In genomic region chr6:33955469-33955868, GRCm38 (mm10) we compare ENCODE assay signal across 19 mouse cellular contexts.
DNase-seq lines count a peak whose midpoint lies in the region; ATAC-seq lines count a peak whose summit lies in the region.
"Had no signal": no experiment of that assay in that cellular context is flagged by ENCODE, and none has a peak within 500 bp of the region (broad histone marks: within the 10 kb centered on the region; RNA-seq: fewer than 3 reads in every experiment).

No protein-coding gene starts in this region.

- H3K4me1 ChIP-seq in forebrain, embryonic 10.5 days, result peaks cover 9% of the 10 kb centered on the region
- H3K4me1 ChIP-seq in forebrain, embryonic 11.5 days (replicated peaks; ENCODE audit: control insufficient read depth, insufficient read depth, low read length), result no peaks in the 10 kb centered on the region
- peaks cover 11% of the 10 kb centered on the region for H3K4me1 ChIP-seq in midbrain, embryonic 13.5 days (replicated peaks)
- H3K4me1 ChIP-seq in midbrain, embryonic 11.5 days (ENCODE audit: control insufficient read depth, insufficient read depth, low read length), result no peaks in the 10 kb centered on the region
- H3K4me1 ChIP-seq in hindbrain, embryonic 16.5 days (ENCODE audit: control insufficient read depth, insufficient read depth, low read depth, low read length), result no peaks in the 10 kb centered on the region
- H3K4me1 ChIP-seq in neural tube, embryonic 15.5 days, result peaks cover 18% of the 10 kb centered on the region
- H3K4me1 ChIP-seq: limb, embryonic 15.5 days had no signal

- H3K27ac ChIP-seq in forebrain, embryonic 10.5 days, result 0 out of 2 replicates have a peak overlapping the region, but pooled peaks have one; percentile 35
- H3K27ac ChIP-seq in forebrain, embryonic 11.5 days (ENCODE audit: low read depth, low read length), result no peak overlapping the region
- H3K27ac ChIP-seq in midbrain, embryonic 13.5 days, result peak overlapping the region; percentile 35; the same call in 1 of the 2 replicates
- H3K27ac ChIP-seq in midbrain, embryonic 11.5 days (ENCODE audit: low read depth, low read length), result no peak overlapping the region
- H3K27ac ChIP-seq in hindbrain, embryonic 16.5 days (ENCODE audit: low read depth, low read length), result no peak overlapping the region
- peak overlapping the region; percentile 54 for H3K27ac ChIP-seq in neural tube, embryonic 15.5 days (replicated peaks)
- H3K27ac ChIP-seq: heart, embryonic 10.5 days; limb, embryonic 15.5 days had no signal

- no peak overlapping the region for H3K4me2 ChIP-seq in forebrain, embryonic 11.5 days (ENCODE audit: low read depth, low read length, severe bottlenecking)
- no peak overlapping the region for H3K4me2 ChIP-seq in midbrain, embryonic 13.5 days (replicated peaks)
- H3K4me2 ChIP-seq in midbrain, embryonic 11.5 days, result no peak overlapping the region
- H3K4me2 ChIP-seq in hindbrain, embryonic 16.5 days (ENCODE audit: low read length), result no peak overlapping the region
- no peak overlapping the region for H3K4me2 ChIP-seq in neural tube, embryonic 15.5 days
- H3K4me2 ChIP-seq: limb, embryonic 15.5 days had no signal

- H3K36me3 ChIP-seq in forebrain, embryonic 10.5 days (replicated peaks), result no peaks in the 10 kb centered on the region
- no peaks in the 10 kb centered on the region for H3K36me3 ChIP-seq in forebrain, embryonic 11.5 days (ENCODE audit: control insufficient read depth, insufficient read depth, low read length)
- no peaks in the 10 kb centered on the region for H3K36me3 ChIP-seq in midbrain, embryonic 13.5 days
- no peaks in the 10 kb centered on the region for H3K36me3 ChIP-seq in midbrain, embryonic 11.5 days (ENCODE audit: control insufficient read depth, insufficient read depth, low read length)
- no peaks in the 10 kb centered on the region for H3K36me3 ChIP-seq in hindbrain, embryonic 16.5 days (ENCODE audit: control insufficient read depth, insufficient read depth, low read length)
- no peaks in the 10 kb centered on the region for H3K36me3 ChIP-seq in neural tube, embryonic 15.5 days
- H3K36me3 ChIP-seq: heart, embryonic 10.5 days; limb, embryonic 15.5 days had no signal

- no peak overlapping the region for H3K4me3 ChIP-seq in forebrain, embryonic 10.5 days
- H3K4me3 ChIP-seq in forebrain, embryonic 11.5 days (ENCODE audit: low read depth, low read length), result no peak overlapping the region
- no peak overlapping the region for H3K4me3 ChIP-seq in midbrain, embryonic 13.5 days (replicated peaks)
- H3K4me3 ChIP-seq in midbrain, embryonic 11.5 days (ENCODE audit: low read depth, low read length), result no peak overlapping the region
- no peak overlapping the region for H3K4me3 ChIP-seq in hindbrain, embryonic 16.5 days (ENCODE audit: low read length)
- H3K4me3 ChIP-seq in neural tube, embryonic 15.5 days (replicated peaks), result no peak overlapping the region
- H3K4me3 ChIP-seq: heart, embryonic 10.5 days; limb, embryonic 15.5 days; megakaryocyte, embryonic 14.5 days had no signal

- ATAC-seq in forebrain, embryonic 11.5 days (replicated peaks; ENCODE audit: low FRiP score), result no peak
- ATAC-seq in midbrain, embryonic 13.5 days, result no peak
- ATAC-seq in midbrain, embryonic 11.5 days (ENCODE audit: low FRiP score), result no peak
- 0 out of 2 replicates have a peak, but pooled peaks have one; percentile 11 for ATAC-seq in hindbrain, embryonic 16.5 days
- peak; percentile 64; the same call in 1 of the 2 replicates for ATAC-seq in neural tube, embryonic 15.5 days (ENCODE audit: low FRiP score)
- ATAC-seq: CD4-positive, CD25-positive, alpha-beta regulatory T cell, adult 4 months had no signal

- no peaks in the 10 kb centered on the region for H3K27me3 ChIP-seq in forebrain, embryonic 10.5 days (ENCODE audit: poor library complexity, severe bottlenecking)
- H3K27me3 ChIP-seq in forebrain, embryonic 11.5 days (ENCODE audit: control insufficient read depth, insufficient read depth, low read length), result no peaks in the 10 kb centered on the region
- H3K27me3 ChIP-seq in midbrain, embryonic 13.5 days, result no peaks in the 10 kb centered on the region
- no peaks in the 10 kb centered on the region for H3K27me3 ChIP-seq in midbrain, embryonic 11.5 days (ENCODE audit: control insufficient read depth, insufficient read depth, low read length)
- no peaks in the 10 kb centered on the region for H3K27me3 ChIP-seq in hindbrain, embryonic 16.5 days (replicated peaks; ENCODE audit: control insufficient read depth, insufficient read depth, low read length)
- no peaks in the 10 kb centered on the region for H3K27me3 ChIP-seq in neural tube, embryonic 15.5 days (replicated peaks)
- H3K27me3 ChIP-seq: limb, embryonic 15.5 days; megakaryocyte, embryonic 14.5 days had no signal

- no peaks in the 10 kb centered on the region for H3K9me3 ChIP-seq in forebrain, embryonic 10.5 days
- no peaks in the 10 kb centered on the region for H3K9me3 ChIP-seq in forebrain, embryonic 11.5 days (ENCODE audit: control insufficient read depth, low read length)
- no peaks in the 10 kb centered on the region for H3K9me3 ChIP-seq in midbrain, embryonic 13.5 days
- H3K9me3 ChIP-seq in midbrain, embryonic 11.5 days (ENCODE audit: control insufficient read depth, low read length), result no peaks in the 10 kb centered on the region
- no peaks in the 10 kb centered on the region for H3K9me3 ChIP-seq in hindbrain, embryonic 16.5 days (ENCODE audit: control insufficient read depth, low read length)
- no peaks in the 10 kb centered on the region for H3K9me3 ChIP-seq in neural tube, embryonic 15.5 days (replicated peaks)
- H3K9me3 ChIP-seq: G1E; heart, embryonic 10.5 days; limb, embryonic 15.5 days; megakaryocyte, embryonic 14.5 days had no signal

- no peak overlapping the region for H3K9ac ChIP-seq in forebrain, embryonic 11.5 days (ENCODE audit: low read length)
- H3K9ac ChIP-seq in midbrain, embryonic 13.5 days (replicated peaks), result no peak overlapping the region
- no peak overlapping the region for H3K9ac ChIP-seq in midbrain, embryonic 11.5 days (ENCODE audit: low read length)
- H3K9ac ChIP-seq in hindbrain, embryonic 16.5 days (ENCODE audit: low read depth, low read length), result no peak overlapping the region
- H3K9ac ChIP-seq in neural tube, embryonic 15.5 days (replicated peaks), result no peak overlapping the region
- H3K9ac ChIP-seq: limb, embryonic 15.5 days had no signal

- 89% methylated on average over 7 of the region's 7 CpGs for WGBS in forebrain, embryonic 10.5 days
- WGBS in forebrain, embryonic 11.5 days, result 76% methylated on average over 7 of the region's 7 CpGs
- WGBS in midbrain, embryonic 13.5 days, result 61% methylated on average over 7 of the region's 7 CpGs
- WGBS in midbrain, embryonic 11.5 days, result 83% methylated on average over 7 of the region's 7 CpGs
- WGBS in hindbrain, embryonic 16.5 days, result 58% methylated on average over 7 of the region's 7 CpGs
- WGBS in neural tube, embryonic 15.5 days, result 40% methylated on average over 7 of the region's 7 CpGs

- intact Hi-C loops in gastrocnemius, postnatal 36 days (cut with DNase I), result no loop called here

- no peak for DNase-seq in forebrain, embryonic 10.5 days (ENCODE audit: extremely low spot score, low spot score)
- DNase-seq in forebrain, embryonic 11.5 days (ENCODE audit: low spot score), result no peak
- DNase-seq in midbrain, embryonic 11.5 days (ENCODE audit: low spot score, missing footprints), result no peak
- DNase-seq in gastrocnemius, postnatal 36 days, result no peak
- DNase-seq in gastrocnemius, postnatal 10 days, result no peak
- DNase-seq: adrenal gland, postnatal 36 days; cerebellum, adult 9-11 months; gastrocnemius, postnatal 25 days; heart, postnatal 10 days; lung, postnatal 10 days; thymus, postnatal 36 days had no signal

Comparison
In these comparisons a context has a peak if more than half of its experiments do, and no peak if none do; other contexts are left out.
1. H3K27ac ChIP-seq: peak in forebrain, embryonic 10.5 days (single experiment), midbrain, embryonic 13.5 days (single experiment) and neural tube, embryonic 15.5 days (single experiment); none in forebrain, embryonic 11.5 days (single experiment), midbrain, embryonic 11.5 days (single experiment) and hindbrain, embryonic 16.5 days (single experiment).
2. ATAC-seq: peak in hindbrain, embryonic 16.5 days (single experiment) and neural tube, embryonic 15.5 days (single experiment); none in forebrain, embryonic 11.5 days (single experiment), midbrain, embryonic 13.5 days (single experiment) and midbrain, embryonic 11.5 days (single experiment).